Mouse (Mus musculus): ENCODE measurements at regions not wholly inside any gene's neighbourhood (a gene's known extent, or its start where the extent isn't known, plus 50 kb on each side); places are given as distances from the start of the nearest gene placed in this dataset.

- WGBS, result 5% methylated on average over 6 of the region's 6 CpGs
- no peaks in the 10 kb centered on the region; the same call in 1 of the 2 replicates for H3K27me3 ChIP-seq (replicated peaks; ENCODE audit: control insufficient read depth, insufficient read depth, low read length)
- no peak overlapping the region for H3K4me3 ChIP-seq (ENCODE audit: insufficient read depth, low read depth, low read length)
- no peaks in the 10 kb centered on the region for H3K36me3 ChIP-seq (ENCODE audit: control insufficient read depth, insufficient read depth, low read length)
- no peak for DNase-seq
- no peaks in the 10 kb centered on the region for H3K4me1 ChIP-seq (ENCODE audit: control insufficient read depth, insufficient read depth, low read length)
- no peak overlapping the region for H3K27ac ChIP-seq (ENCODE audit: insufficient read depth, low read depth, low read length)
- no peak for TF ChIP-seq CTCF (conservative IDR thresholded peaks at IDR 0.05; ENCODE audit: insufficient read depth, insufficient read length, low read depth, low read length)
- TF ChIP-seq POLR2A (IDR thresholded peaks at IDR 0.05; ENCODE audit: low read depth, low read length), result no peak
Measured at GRCm38 (mm10) chr16:72028216-72028610, 279.9 kb upstream of the Robo1 start.

GRCm38 (mm10) chr16:72028798-72029197 lies 279.3 kb upstream of the Robo1 start:
- Histone ChIP-seq H3K4me3 (ENCODE audit: insufficient read depth, low read depth, low read length) (no peak overlapping the region), H3K4me1 (ENCODE audit: control insufficient read depth, insufficient read depth, low read length) (no peaks in the 10 kb centered on the region), H3K27me3 (replicated peaks; ENCODE audit: control insufficient read depth, insufficient read depth, low read length) (no peaks in the 10 kb centered on the region; the same call in 1 of the 2 replicates), H3K36me3 (ENCODE audit: control insufficient read depth, insufficient read depth, low read length) (no peaks in the 10 kb centered on the region), H3K27ac (ENCODE audit: insufficient read depth, low read depth, low read length) (no peak overlapping the region)
- no peak for DNase-seq
- 2% methylated on average over 18 of the region's 18 CpGs for WGBS
- TF ChIP-seq CTCF (conservative IDR thresholded peaks at IDR 0.05; ENCODE audit: insufficient read depth, insufficient read length, low read depth, low read length) (no peak), POLR2A (IDR thresholded peaks at IDR 0.05; ENCODE audit: low read depth, low read length) (no peak)

GRCm38 (mm10) chr16:72029273-72029672 lies 278.8 kb upstream of the Robo1 start:
- 4% methylated on average over 4 of the region's 4 CpGs for WGBS

GRCm38 (mm10) chr16:72068254-72068653 lies 239.9 kb upstream of the Robo1 start:
- no peak overlapping the region for H3K27ac ChIP-seq (ENCODE audit: insufficient read depth, low read depth, low read length)
- no peak for DNase-seq
- H3K4me1 ChIP-seq (ENCODE audit: control insufficient read depth, insufficient read depth, low read length), result no peaks in the 10 kb centered on the region
- TF ChIP-seq POLR2A (IDR thresholded peaks at IDR 0.05; ENCODE audit: low read depth, low read length), result no peak
- no peak for TF ChIP-seq CTCF (conservative IDR thresholded peaks at IDR 0.05; ENCODE audit: insufficient read depth, insufficient read length, low read depth, low read length)
- WGBS, result 41% methylated on average over 1 of the region's 1 CpGs
- no peak overlapping the region for H3K4me3 ChIP-seq (ENCODE audit: insufficient read depth, low read depth, low read length)
- H3K27me3 ChIP-seq (replicated peaks; ENCODE audit: control insufficient read depth, insufficient read depth, low read length), result no peaks in the 10 kb centered on the region
- H3K36me3 ChIP-seq (ENCODE audit: control insufficient read depth, insufficient read depth, low read length), result no peaks in the 10 kb centered on the region

More at GRCm38 (mm10) chr16:72029273-72029672, 278.8 kb upstream of the Robo1 start:
- H3K4me1 ChIP-seq (ENCODE audit: control insufficient read depth, insufficient read depth, low read length), result no peaks in the 10 kb centered on the region
- no peaks in the 10 kb centered on the region; the same call in 1 of the 2 replicates for H3K27me3 ChIP-seq (replicated peaks; ENCODE audit: control insufficient read depth, insufficient read depth, low read length)
- TF ChIP-seq POLR2A (IDR thresholded peaks at IDR 0.05; ENCODE audit: low read depth, low read length) (no peak), CTCF (conservative IDR thresholded peaks at IDR 0.05; ENCODE audit: insufficient read depth, insufficient read length, low read depth, low read length) (no peak)
- no peak overlapping the region for H3K27ac ChIP-seq (ENCODE audit: insufficient read depth, low read depth, low read length)
- DNase-seq, result no peak
- H3K4me3 ChIP-seq (ENCODE audit: insufficient read depth, low read depth, low read length), result no peak overlapping the region
- H3K36me3 ChIP-seq (ENCODE audit: control insufficient read depth, insufficient read depth, low read length), result no peaks in the 10 kb centered on the region

GRCm38 (mm10) chr16:72069581-72069980 lies 238.5 kb upstream of the Robo1 start:
- WGBS, result 71% methylated on average over 2 of the region's 2 CpGs
- TF ChIP-seq POLR2A (IDR thresholded peaks at IDR 0.05; ENCODE audit: low read depth, low read length) (no peak), CTCF (conservative IDR thresholded peaks at IDR 0.05; ENCODE audit: insufficient read depth, insufficient read length, low read depth, low read length) (no peak)
- Histone ChIP-seq H3K36me3 (ENCODE audit: control insufficient read depth, insufficient read depth, low read length) (no peaks in the 10 kb centered on the region), H3K4me3 (ENCODE audit: insufficient read depth, low read depth, low read length) (no peak overlapping the region), H3K4me1 (ENCODE audit: control insufficient read depth, insufficient read depth, low read length) (no peaks in the 10 kb centered on the region), H3K27me3 (replicated peaks; ENCODE audit: control insufficient read depth, insufficient read depth, low read length) (no peaks in the 10 kb centered on the region), H3K27ac (ENCODE audit: insufficient read depth, low read depth, low read length) (no peak overlapping the region)
- no peak for DNase-seq

- Histone ChIP-seq H3K4me3 (ENCODE audit: insufficient read depth, low read depth, low read length) (no peak overlapping the region), H3K36me3 (ENCODE audit: control insufficient read depth, insufficient read depth, low read length) (no peaks in the 10 kb centered on the region), H3K27ac (ENCODE audit: insufficient read depth, low read depth, low read length) (no peak overlapping the region), H3K4me1 (ENCODE audit: control insufficient read depth, insufficient read depth, low read length) (no peaks in the 10 kb centered on the region), H3K27me3 (replicated peaks; ENCODE audit: control insufficient read depth, insufficient read depth, low read length) (no peaks in the 10 kb centered on the region)
- TF ChIP-seq POLR2A (IDR thresholded peaks at IDR 0.05; ENCODE audit: low read depth, low read length) (no peak), CTCF (conservative IDR thresholded peaks at IDR 0.05; ENCODE audit: insufficient read depth, insufficient read length, low read depth, low read length) (no peak)
- 80% methylated on average over 2 of the region's 2 CpGs for WGBS
- no peak for DNase-seq
Measured at GRCm38 (mm10) chr16:72071756-72072471, 236.2 kb upstream of the Robo1 start.

- WGBS, result 75% methylated on average over 5 of the region's 5 CpGs
- Histone ChIP-seq H3K27ac (ENCODE audit: insufficient read depth, low read depth, low read length) (no peak overlapping the region), H3K4me1 (ENCODE audit: control insufficient read depth, insufficient read depth, low read length) (no peaks in the 10 kb centered on the region), H3K27me3 (replicated peaks; ENCODE audit: control insufficient read depth, insufficient read depth, low read length) (no peaks in the 10 kb centered on the region), H3K36me3 (ENCODE audit: control insufficient read depth, insufficient read depth, low read length) (no peaks in the 10 kb centered on the region), H3K4me3 (ENCODE audit: insufficient read depth, low read depth, low read length) (no peak overlapping the region)
- DNase-seq, result no peak
- TF ChIP-seq POLR2A (IDR thresholded peaks at IDR 0.05; ENCODE audit: low read depth, low read length), result no peak
- TF ChIP-seq CTCF (conservative IDR thresholded peaks at IDR 0.05; ENCODE audit: insufficient read depth, insufficient read length, low read depth, low read length), result no peak
Measured at GRCm38 (mm10) chr16:72085181-72085580, 222.9 kb upstream of the Robo1 start.
